Mouse (Mus musculus): ENCODE measurements around the gene Cd37. TPM values are rescaled to one million over a fixed set of nuclear protein-coding genes. Genes with fewer than 3 reads are reported as not detected.

Gene Cd37
- polyA plus RNA-seq, 1 experiment from 2014 or later, result 2.1 TPM

DNA sequence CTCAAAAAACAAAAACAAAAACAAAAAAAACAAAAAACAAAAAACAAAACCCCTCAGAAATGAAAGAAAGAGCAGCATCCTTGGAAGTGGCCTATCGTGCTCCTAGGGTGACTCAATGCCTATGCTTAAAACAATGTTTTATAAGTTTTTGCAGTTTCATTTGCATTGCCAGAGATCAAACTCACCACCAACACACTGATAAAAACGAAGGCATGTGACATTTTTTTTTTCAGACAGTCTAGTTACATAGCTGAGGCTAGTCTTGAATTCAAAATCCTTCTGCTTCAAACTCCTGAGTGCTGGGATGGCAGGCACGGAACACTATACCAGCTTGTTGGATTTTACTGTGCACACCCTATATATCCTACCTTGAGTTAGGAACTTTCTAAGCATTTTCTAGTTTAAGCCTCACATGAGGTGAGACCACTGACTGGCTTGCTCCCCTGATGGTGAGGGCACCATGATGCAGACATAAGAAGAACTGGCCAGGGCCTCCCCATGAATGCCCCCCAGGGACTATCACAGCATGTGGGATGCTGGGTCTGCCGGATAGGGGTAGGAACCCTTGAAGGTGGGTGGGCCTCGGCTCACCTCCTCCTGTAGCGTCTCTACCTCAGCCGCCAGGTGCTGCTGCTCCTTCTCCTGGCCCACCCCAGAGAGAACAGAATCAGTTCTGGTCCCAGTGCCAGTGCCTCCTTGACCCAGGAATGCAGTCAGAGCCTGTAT is 46.2 kb downstream of the Cd37 start:
- no peak for ATAC-seq (replicated peaks; ENCODE audit: insufficient number of reproducible peaks, low FRiP score, low TSS enrichment)
- no peaks in the 10 kb centered on the region for H3K36me3 ChIP-seq (ENCODE audit: control insufficient read depth, insufficient read depth, low read length)
- 79% methylated on average over 7 of the region's 7 CpGs for WGBS (ENCODE audit: insufficient replicate concordance)
- H3K9ac ChIP-seq (ENCODE audit: low read depth, low read length), result no peak overlapping the region
- H3K4me2 ChIP-seq, result no peak overlapping the region
- H3K27ac ChIP-seq (ENCODE audit: low read depth, low read length), result no peak overlapping the region
- no peak overlapping the region for H3K4me3 ChIP-seq (ENCODE audit: low read depth, low read length)
- H3K9me3 ChIP-seq (replicated peaks; ENCODE audit: control insufficient read depth, low read length), result no peaks in the 10 kb centered on the region
- H3K27me3 ChIP-seq (ENCODE audit: control insufficient read depth, insufficient read depth, low read length), result peaks cover 36% of the 10 kb centered on the region
- peaks cover 13% of the 10 kb centered on the region for H3K4me1 ChIP-seq (ENCODE audit: control insufficient read depth, insufficient read depth, low read length)

DNA sequence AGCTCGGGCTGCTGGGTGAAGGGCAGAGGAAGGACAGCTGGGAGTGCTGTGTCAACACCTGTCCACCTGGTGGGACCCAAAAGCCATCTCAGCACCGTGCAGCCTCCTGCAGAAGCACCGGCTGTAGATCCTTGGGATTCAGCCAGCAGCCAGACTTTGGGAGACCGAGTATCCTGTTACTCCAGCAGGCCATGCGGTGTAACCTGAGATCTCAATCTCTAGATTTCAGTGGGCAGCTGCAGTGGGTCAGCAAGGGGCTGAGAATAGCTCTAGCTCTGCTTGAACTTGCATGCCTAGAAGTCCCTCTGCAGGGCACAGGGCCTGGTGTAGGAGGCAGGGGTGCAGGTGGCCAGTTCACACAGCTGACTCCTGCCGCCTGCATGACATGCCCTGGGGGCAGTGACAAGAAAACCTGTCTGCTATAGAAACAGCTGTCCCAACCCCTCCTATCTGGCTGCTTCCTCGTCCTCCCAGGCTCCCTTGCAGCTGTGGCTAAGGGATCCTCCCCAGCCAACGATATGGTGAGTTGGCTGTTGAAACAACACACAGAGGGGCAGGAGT is 47.0 kb downstream of the Cd37 start:
- H3K27me3 ChIP-seq (ENCODE audit: control insufficient read depth, insufficient read depth, low read length), result peaks cover 36% of the 10 kb centered on the region
- no peak overlapping the region for H3K9ac ChIP-seq (ENCODE audit: low read depth, low read length)

DNA sequence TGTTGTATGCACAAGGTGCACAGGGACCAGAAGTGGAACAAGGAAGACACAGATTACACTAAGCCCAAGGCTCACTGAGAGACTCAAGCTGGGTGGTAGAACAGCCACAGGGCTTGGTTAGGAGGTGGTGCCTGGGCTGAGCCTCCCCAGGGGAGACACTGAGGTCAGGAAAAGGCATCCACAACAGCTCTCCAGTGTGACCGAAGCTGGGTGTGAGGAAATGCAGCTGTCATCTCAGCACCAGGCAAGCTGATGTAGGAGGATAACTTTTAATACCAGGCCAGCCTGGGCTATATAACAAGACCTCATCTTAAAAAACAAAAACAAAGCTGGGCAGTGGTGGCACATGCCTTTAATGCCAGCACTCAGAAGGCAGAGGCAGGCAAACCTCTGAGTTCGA is 47.8 kb downstream of the Cd37 start:
- Histone ChIP-seq H3K36me3 (ENCODE audit: control insufficient read depth, insufficient read depth, low read length) (no peaks in the 10 kb centered on the region), H3K9ac (ENCODE audit: low read depth, low read length) (no peak overlapping the region), H3K27me3 (ENCODE audit: control insufficient read depth, insufficient read depth, low read length) (peaks cover 40% of the 10 kb centered on the region), H3K9me3 (replicated peaks; ENCODE audit: control insufficient read depth, low read length) (no peaks in the 10 kb centered on the region), H3K4me2 (no peak overlapping the region), H3K4me1 (ENCODE audit: control insufficient read depth, insufficient read depth, low read length) (peaks cover 13% of the 10 kb centered on the region), H3K27ac (ENCODE audit: low read depth, low read length) (no peak overlapping the region), H3K4me3 (ENCODE audit: low read depth, low read length) (no peak overlapping the region)
- no peak for ATAC-seq (replicated peaks; ENCODE audit: insufficient number of reproducible peaks, low FRiP score, low TSS enrichment)
- WGBS (ENCODE audit: insufficient replicate concordance), result 55% methylated on average over 2 of the region's 2 CpGs

More for the DNA sequence above, 47.0 kb downstream of the Cd37 start:
- H3K9me3 ChIP-seq (replicated peaks; ENCODE audit: control insufficient read depth, low read length), result no peaks in the 10 kb centered on the region
- no peak for ATAC-seq (replicated peaks; ENCODE audit: insufficient number of reproducible peaks, low FRiP score, low TSS enrichment)
- H3K36me3 ChIP-seq (ENCODE audit: control insufficient read depth, insufficient read depth, low read length), result no peaks in the 10 kb centered on the region
- H3K4me1 ChIP-seq (ENCODE audit: control insufficient read depth, insufficient read depth, low read length), result peaks cover 13% of the 10 kb centered on the region
- H3K4me2 ChIP-seq, result no peak overlapping the region
- no peak overlapping the region for H3K27ac ChIP-seq (ENCODE audit: low read depth, low read length)
- H3K4me3 ChIP-seq (ENCODE audit: low read depth, low read length), result no peak overlapping the region
- 9% methylated on average over 8 of the region's 8 CpGs for WGBS (ENCODE audit: insufficient replicate concordance)

DNA sequence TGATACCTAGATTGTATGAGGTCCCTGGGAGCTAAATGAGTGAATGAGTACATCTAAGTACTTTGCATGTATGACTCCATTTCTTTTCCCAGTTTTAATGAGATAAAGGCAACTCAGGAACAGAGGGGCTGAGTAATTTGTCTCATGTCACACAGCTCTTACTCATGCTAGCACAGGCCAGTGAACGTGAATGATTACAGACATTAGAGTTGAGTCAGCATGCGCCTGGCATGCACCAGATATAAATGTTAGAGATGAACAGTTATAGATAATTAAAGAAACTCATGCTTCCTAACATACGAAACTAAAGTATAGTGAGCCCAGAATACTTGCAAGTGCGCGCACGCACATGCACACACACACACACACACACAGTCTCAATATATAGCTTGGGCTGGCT is 48.7 kb downstream of the Cd37 start:
- ATAC-seq (replicated peaks; ENCODE audit: insufficient number of reproducible peaks, low FRiP score, low TSS enrichment), result no peak
- Histone ChIP-seq H3K4me3 (ENCODE audit: low read depth, low read length) (no peak overlapping the region), H3K36me3 (ENCODE audit: control insufficient read depth, insufficient read depth, low read length) (no peaks in the 10 kb centered on the region), H3K9ac (ENCODE audit: low read depth, low read length) (no peak overlapping the region), H3K9me3 (replicated peaks; ENCODE audit: control insufficient read depth, low read length) (no peaks in the 10 kb centered on the region), H3K4me1 (ENCODE audit: control insufficient read depth, insufficient read depth, low read length) (peaks cover 10% of the 10 kb centered on the region; the same call in 1 of the 2 replicates), H3K4me2 (no peak overlapping the region), H3K27ac (ENCODE audit: low read depth, low read length) (no peak overlapping the region), H3K27me3 (ENCODE audit: control insufficient read depth, insufficient read depth, low read length) (peaks cover 50% of the 10 kb centered on the region)
- WGBS (ENCODE audit: insufficient replicate concordance), result 88% methylated on average over 6 of the region's 6 CpGs

DNA sequence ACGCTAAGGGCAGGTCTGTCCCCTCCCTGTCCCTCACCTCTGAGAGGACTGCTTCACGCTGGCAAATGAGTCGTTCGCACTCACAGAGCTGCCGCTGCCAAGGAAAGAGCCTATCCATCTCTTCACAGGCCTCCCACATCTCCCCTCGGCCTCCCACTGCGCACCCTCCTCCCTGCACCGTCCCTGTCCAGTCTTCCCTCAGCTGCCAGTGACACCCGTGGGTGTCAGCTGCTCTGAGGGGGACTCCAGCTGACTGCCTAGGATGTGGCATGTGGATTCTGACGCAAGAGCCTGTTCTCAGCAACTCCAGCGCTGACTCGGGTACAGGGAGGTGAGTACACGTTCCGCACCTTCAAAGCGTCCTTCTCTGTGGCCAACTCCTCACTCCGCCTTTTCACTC is 49.3 kb downstream of the Cd37 start:
- Histone ChIP-seq H3K4me3 (ENCODE audit: low read depth, low read length) (no peak overlapping the region), H3K36me3 (ENCODE audit: control insufficient read depth, insufficient read depth, low read length) (no peaks in the 10 kb centered on the region), H3K27ac (ENCODE audit: low read depth, low read length) (no peak overlapping the region), H3K9ac (ENCODE audit: low read depth, low read length) (no peak overlapping the region), H3K4me1 (ENCODE audit: control insufficient read depth, insufficient read depth, low read length) (0 out of 2 replicates have a peak, but pooled peaks cover 7% of the 10 kb centered on the region), H3K27me3 (ENCODE audit: control insufficient read depth, insufficient read depth, low read length) (peaks cover 56% of the 10 kb centered on the region), H3K4me2 (no peak overlapping the region), H3K9me3 (replicated peaks; ENCODE audit: control insufficient read depth, low read length) (no peaks in the 10 kb centered on the region)
- ATAC-seq (replicated peaks; ENCODE audit: insufficient number of reproducible peaks, low FRiP score, low TSS enrichment), result no peak
- WGBS (ENCODE audit: insufficient replicate concordance), result 47% methylated on average over 16 of the region's 16 CpGs

DNA sequence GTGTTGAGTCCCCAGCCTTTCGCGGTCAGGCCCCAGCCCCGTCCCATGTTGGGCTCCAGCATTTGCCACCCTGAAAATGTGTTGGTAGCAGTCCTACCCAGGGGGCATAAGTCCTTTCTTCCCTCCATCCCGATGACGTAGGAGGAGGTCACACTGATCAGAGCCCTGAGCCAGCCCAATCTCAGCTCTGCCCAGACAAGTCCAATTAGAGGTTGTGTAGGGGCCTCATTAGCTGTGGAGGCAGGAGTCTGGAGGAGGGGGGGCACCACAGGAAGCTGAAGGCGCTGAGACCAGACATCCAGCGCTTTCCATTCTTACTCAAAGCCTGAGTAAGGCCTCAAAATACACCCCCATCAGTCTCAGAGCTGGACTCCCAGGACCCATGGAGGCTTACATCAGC is 53.0 kb downstream of the Cd37 start:
- no peak overlapping the region for H3K27ac ChIP-seq (ENCODE audit: low read depth, low read length)
- H3K27me3 ChIP-seq (ENCODE audit: control insufficient read depth, insufficient read depth, low read length), result peaks cover 81% of the 10 kb centered on the region
- H3K36me3 ChIP-seq (ENCODE audit: control insufficient read depth, insufficient read depth, low read length), result no peaks in the 10 kb centered on the region
- no peak overlapping the region for H3K4me3 ChIP-seq (ENCODE audit: low read depth, low read length)
- 72% methylated on average over 7 of the region's 7 CpGs for WGBS (ENCODE audit: insufficient replicate concordance)
- no peaks in the 10 kb centered on the region for H3K9me3 ChIP-seq (replicated peaks; ENCODE audit: control insufficient read depth, low read length)
- H3K4me2 ChIP-seq, result no peak overlapping the region
- ATAC-seq (replicated peaks; ENCODE audit: insufficient number of reproducible peaks, low FRiP score, low TSS enrichment), result no peak
- no peak overlapping the region for H3K9ac ChIP-seq (ENCODE audit: low read depth, low read length)
- peaks cover 12% of the 10 kb centered on the region; the same call in 1 of the 2 replicates for H3K4me1 ChIP-seq (ENCODE audit: control insufficient read depth, insufficient read depth, low read length)

DNA sequence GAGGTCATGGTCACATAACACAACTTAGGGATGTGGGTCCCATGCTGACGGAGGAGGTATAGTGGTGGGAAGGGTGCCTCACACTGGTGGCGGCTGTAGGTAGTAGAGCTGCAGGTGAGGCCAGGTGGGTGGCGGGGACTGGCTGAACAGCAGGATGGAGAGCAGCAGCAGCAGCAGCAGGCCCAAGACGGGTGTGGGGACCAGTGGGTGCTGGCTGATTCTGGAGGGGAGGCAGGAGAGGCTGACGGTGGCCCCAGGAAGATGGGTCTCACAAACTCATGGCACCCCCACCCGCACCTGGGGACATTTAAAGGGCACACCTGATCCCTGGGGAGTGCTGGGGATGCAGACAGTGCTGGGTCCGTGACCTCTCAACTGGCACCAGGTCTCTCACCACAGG is 55.2 kb downstream of the Cd37 start:
- no peak for ATAC-seq (replicated peaks; ENCODE audit: insufficient number of reproducible peaks, low FRiP score, low TSS enrichment)
- Histone ChIP-seq H3K27ac (ENCODE audit: low read depth, low read length) (no peak overlapping the region), H3K9ac (ENCODE audit: low read depth, low read length) (no peak overlapping the region), H3K27me3 (ENCODE audit: control insufficient read depth, insufficient read depth, low read length) (peaks cover 90% of the 10 kb centered on the region), H3K36me3 (ENCODE audit: control insufficient read depth, insufficient read depth, low read length) (no peaks in the 10 kb centered on the region), H3K4me3 (ENCODE audit: low read depth, low read length) (no peak overlapping the region), H3K9me3 (replicated peaks; ENCODE audit: control insufficient read depth, low read length) (no peaks in the 10 kb centered on the region), H3K4me1 (ENCODE audit: control insufficient read depth, insufficient read depth, low read length) (peaks cover 14% of the 10 kb centered on the region; the same call in 1 of the 2 replicates), H3K4me2 (no peak overlapping the region)
- 59% methylated on average over 7 of the region's 7 CpGs for WGBS (ENCODE audit: insufficient replicate concordance)
